Mouse (Mus musculus) hindbrain, embryonic 11.5 days (tissue): ENCODE results near the gene Gm12216. TPM values are rescaled to one million over a fixed set of nuclear protein-coding genes. Genes with fewer than 3 reads are reported as not detected.

Experiments
- ATAC-seq: fragments of 200-750 bp; cut with Nextera tagmentation; 2 replicates; pipeline ENCODE4 v1.8.0; 2017; ENCODE audit warnings: mild to moderate bottlenecking, moderate TSS enrichment, moderate library complexity; ENCODE audit not compliant: low FRiP score
- DNase-seq: peaks from one replicate; pipeline ENCODE4 v3.0.0-alpha.2; 2015; ENCODE audit warnings: low spot score
- H3K27ac ChIP-seq: fragments of 300-500 bp; sonication (generic); 2 replicates; pipeline ENCODE4 v1.5.1; 2014; ENCODE audit warnings: mild to moderate bottlenecking, low read depth, low read length
- H3K27me3 ChIP-seq: fragments of 300-500 bp; sonication (generic); 2 replicates; pipeline ENCODE4 v1.6.1; 2014; ENCODE audit warnings: mild to moderate bottlenecking, low read length, moderate library complexity, mixed read lengths; ENCODE audit not compliant: control insufficient read depth, insufficient read depth
- H3K36me3 ChIP-seq: fragments of 300-500 bp; sonication (generic); 2 replicates; pipeline ENCODE4 v1.6.1; 2014; ENCODE audit warnings: mild to moderate bottlenecking, low read length, moderate library complexity, mixed read lengths; ENCODE audit not compliant: control insufficient read depth, insufficient read depth
- H3K4me1 ChIP-seq: fragments of 300-500 bp; sonication (generic); replicated peaks from 2 replicates; pipeline ENCODE4 v1.6.1; 2014; ENCODE audit warnings: low read length, mixed read lengths; ENCODE audit not compliant: control insufficient read depth, insufficient read depth
- H3K4me2 ChIP-seq: fragments of 300-500 bp; sonication (generic); replicated peaks from 2 replicates; pipeline ENCODE4 v1.6.1; 2014; ENCODE audit warnings: mild to moderate bottlenecking, low read depth, low read length
- H3K4me3 ChIP-seq: fragments of 300-500 bp; sonication (generic); 2 replicates; pipeline ENCODE4 v1.5.1; 2014; ENCODE audit warnings: low read depth, low read length
- H3K9ac ChIP-seq: fragments of 300-500 bp; sonication (generic); 2 replicates; pipeline ENCODE4 v1.6.1; 2014; ENCODE audit warnings: low read depth, low read length
- H3K9me3 ChIP-seq: fragments of 300-500 bp; sonication (generic); 2 replicates; pipeline ENCODE4 v1.6.1; 2016; ENCODE audit warnings: low read length; ENCODE audit not compliant: control insufficient read depth
- WGBS: fragments of 180-500 bp; shearing (Covaris S2); extraction: QIAGEN DNeasy Blood & Tissue Kit; methylation state at CpG from one replicate; pipeline ENCODE4 v1.1.7; 2014; 5-methylcytosine and 5-hydroxymethylcytosine counted together
- polyA plus RNA-seq: library from polyadenylated mRNA; unstranded; fragments of >200 nt; fragmentation: Nextera tagmentation; extraction: Ambion mirVana; gene quantifications from 2 replicates; pipeline ENCODE4 v1.2.1, GENCODE M21; 2014

Gene Gm12216
- polyA plus RNA-seq, 1 experiment from 2014 or later, result not detected

GRCm38 (mm10) chr11:53748614-53749013, 110.4 kb downstream of the Gm12216 start:
- Histone ChIP-seq H3K9me3 (no peaks in the 10 kb centered on the region), H3K27me3 (no peaks in the 10 kb centered on the region), H3K4me1 (no peaks in the 10 kb centered on the region), H3K4me3 (no peak overlapping the region), H3K27ac (no peak overlapping the region), H3K36me3 (no peaks in the 10 kb centered on the region), H3K9ac (no peak overlapping the region), H3K4me2 (no peak overlapping the region)
- DNase-seq (no peak), ATAC-seq (no peak)
- WGBS, result 91% methylated on average over 6 of the region's 6 CpGs

GRCm38 (mm10) chr11:53747985-53748384, 111.1 kb downstream of the Gm12216 start:
- no peaks in the 10 kb centered on the region for H3K36me3 ChIP-seq
- no peaks in the 10 kb centered on the region for H3K4me1 ChIP-seq
- H3K4me3 ChIP-seq, result no peak overlapping the region
- no peak overlapping the region for H3K9ac ChIP-seq
- no peaks in the 10 kb centered on the region for H3K27me3 ChIP-seq
- H3K27ac ChIP-seq, result no peak overlapping the region
- H3K9me3 ChIP-seq, result no peaks in the 10 kb centered on the region
- ATAC-seq, result no peak
- H3K4me2 ChIP-seq, result no peak overlapping the region
- no peak for DNase-seq
- 92% methylated on average over 9 of the region's 9 CpGs for WGBS

- WGBS, result 95% methylated on average over 2 of the region's 2 CpGs
- no peak overlapping the region for H3K27ac ChIP-seq
- no peaks in the 10 kb centered on the region for H3K36me3 ChIP-seq
- ATAC-seq (no peak), DNase-seq (no peak)
- no peak overlapping the region for H3K9ac ChIP-seq
- H3K4me3 ChIP-seq, result no peak overlapping the region
- H3K9me3 ChIP-seq, result no peaks in the 10 kb centered on the region
- no peaks in the 10 kb centered on the region for H3K27me3 ChIP-seq
- no peak overlapping the region for H3K4me2 ChIP-seq
- H3K4me1 ChIP-seq, result no peaks in the 10 kb centered on the region
Observed at GRCm38 (mm10) chr11:53745260-53745659, 113.8 kb downstream of the Gm12216 start.

GRCm38 (mm10) chr11:53742353-53742752, 116.7 kb downstream of the Gm12216 start:
- H3K4me3 ChIP-seq, result no peak overlapping the region
- no peaks in the 10 kb centered on the region for H3K27me3 ChIP-seq
- no peaks in the 10 kb centered on the region for H3K9me3 ChIP-seq
- H3K4me2 ChIP-seq, result no peak overlapping the region
- no peak overlapping the region for H3K27ac ChIP-seq
- no peaks in the 10 kb centered on the region for H3K4me1 ChIP-seq
- DNase-seq, result no peak
- H3K9ac ChIP-seq, result no peak overlapping the region
- 23% methylated on average over 5 of the region's 5 CpGs for WGBS
- no peak for ATAC-seq
- H3K36me3 ChIP-seq, result no peaks in the 10 kb centered on the region

GRCm38 (mm10) chr11:53737573-53737946, 121.5 kb downstream of the Gm12216 start:
- Histone ChIP-seq H3K27me3 (no peaks in the 10 kb centered on the region), H3K36me3 (no peaks in the 10 kb centered on the region), H3K27ac (no peak overlapping the region), H3K9me3 (no peaks in the 10 kb centered on the region), H3K9ac (no peak overlapping the region), H3K4me1 (no peaks in the 10 kb centered on the region), H3K4me2 (no peak overlapping the region), H3K4me3 (no peak overlapping the region)
- ATAC-seq, result no peak
- DNase-seq, result peak; percentile 57
- 56% methylated on average over 6 of the region's 6 CpGs for WGBS

- Histone ChIP-seq H3K4me3 (no peak overlapping the region), H3K4me1 (no peaks in the 10 kb centered on the region), H3K36me3 (no peaks in the 10 kb centered on the region), H3K27ac (no peak overlapping the region), H3K9me3 (no peaks in the 10 kb centered on the region), H3K9ac (no peak overlapping the region), H3K4me2 (no peak overlapping the region), H3K27me3 (no peaks in the 10 kb centered on the region)
- DNase-seq (peak; percentile 84), ATAC-seq (no peak)
- WGBS, result 49% methylated on average over 14 of the region's 14 CpGs
Observed at GRCm38 (mm10) chr11:53736771-53737572, 122.1 kb downstream of the Gm12216 start.

GRCm38 (mm10) chr11:53735682-53736245, 123.3 kb downstream of the Gm12216 start:
- Histone ChIP-seq H3K9me3 (no peaks in the 10 kb centered on the region), H3K27me3 (no peaks in the 10 kb centered on the region), H3K4me2 (peak overlapping the region; percentile 35; the same call in 1 of the 2 replicates), H3K4me3 (no peak overlapping the region), H3K9ac (no peak overlapping the region), H3K36me3 (no peaks in the 10 kb centered on the region), H3K27ac (no peak overlapping the region), H3K4me1 (no peaks in the 10 kb centered on the region)
- WGBS, result 24% methylated on average over 17 of the region's 17 CpGs
- ATAC-seq (peak; percentile 66), DNase-seq (peak; percentile 83)

GRCm38 (mm10) chr11:53734970-53735681, 123.9 kb downstream of the Gm12216 start:
- WGBS, result 78% methylated on average over 18 of the region's 18 CpGs
- Histone ChIP-seq H3K4me1 (no peaks in the 10 kb centered on the region), H3K9ac (no peak overlapping the region), H3K4me2 (no peak overlapping the region), H3K9me3 (no peaks in the 10 kb centered on the region), H3K27ac (no peak overlapping the region), H3K4me3 (no peak overlapping the region), H3K27me3 (no peaks in the 10 kb centered on the region), H3K36me3 (no peaks in the 10 kb centered on the region)
- DNase-seq (no peak), ATAC-seq (no peak)
